Mouse (Mus musculus) thymus, postnatal 36 days (tissue): ENCODE data around the gene Tescl.

Experiments
- DNase-seq, 2 experiments: peaks; one replicate each; pipeline ENCODE4 v3.0.0; 2022; ENCODE audit warnings: mixed read lengths in 2 of 2

Gene Tescl

GRCm38 (mm10) chr7:24361001-24361400 lies 27.3 kb upstream of the Tescl start:
- DNase-seq, result peak in 1 of 2 experiments; percentile 8

- DNase-seq, result peak in 1 of 2 experiments; percentile 20
Measured at GRCm38 (mm10) chr7:24359269-24359668, 25.5 kb upstream of the Tescl start.

GRCm38 (mm10) chr7:24357899-24358298 lies 24.2 kb upstream of the Tescl start:
- DNase-seq, result peak in 1 of 2 experiments; percentile 42

- no peak for DNase-seq
Measured at GRCm38 (mm10) chr7:24356081-24356480, 22.3 kb upstream of the Tescl start.

GRCm38 (mm10) chr7:24355646-24356045 lies 21.9 kb upstream of the Tescl start:
- no peak for DNase-seq

GRCm38 (mm10) chr7:24348896-24349295 lies 15.2 kb upstream of the Tescl start, which contains the start of gene Lypd5:
Lypd5 (plus strand) TSS chr7:24349196.
- no peak for DNase-seq

- no peak for DNase-seq
Measured at GRCm38 (mm10) chr7:24346444-24346843, 12.7 kb upstream of the Tescl start.

GRCm38 (mm10) chr7:24343701-24344272 lies 10.1 kb upstream of the Tescl start:
- DNase-seq, result no peak

- DNase-seq, result no peak
Measured at GRCm38 (mm10) chr7:24338241-24338640, 4.5 kb upstream of the Tescl start.

- peak; percentile 57 to 66 for DNase-seq
Measured at GRCm38 (mm10) chr7:24335699-24336309, 2.1 kb upstream of the Tescl start.

GRCm38 (mm10) chr7:24327281-24327975 lies 6.3 kb downstream of the Tescl start:
- no peak for DNase-seq

GRCm38 (mm10) chr7:24326273-24327135 lies 7.2 kb downstream of the Tescl start:
- DNase-seq, result no peak

- no peak for DNase-seq
Measured at GRCm38 (mm10) chr7:24325675-24326128, 8.0 kb downstream of the Tescl start.

GRCm38 (mm10) chr7:24325197-24325596 lies 8.5 kb downstream of the Tescl start:
- no peak for DNase-seq

GRCm38 (mm10) chr7:24322593-24322992 lies 11.1 kb downstream of the Tescl start:
- no peak for DNase-seq

GRCm38 (mm10) chr7:24318942-24319341 lies 14.8 kb downstream of the Tescl start:
- DNase-seq, result no peak

- DNase-seq, result peak; percentile 92 to 95
Measured at GRCm38 (mm10) chr7:24316567-24317092, 17.1 kb downstream of the Tescl start, which contains the start of gene Zfp94. Zfp94 (minus strand) TSS chr7:24316666.

GRCm38 (mm10) chr7:24315726-24316566 lies 17.8 kb downstream of the Tescl start:
- DNase-seq, result no peak

GRCm38 (mm10) chr7:24300771-24301282 lies 32.9 kb downstream of the Tescl start, which contains the start of gene Zfp61:
Zfp61 (minus strand) TSS chr7:24301232.
- DNase-seq, result peak; percentile 12 to 33

- DNase-seq, result peak in 1 of 2 experiments; percentile 12
Measured at GRCm38 (mm10) chr7:24299823-24300481, 33.8 kb downstream of the Tescl start.
